Mouse (Mus musculus) spleen, adult 2 months (tissue): ENCODE measurements around the gene Gsdme. TPM values are rescaled to one million over a fixed set of nuclear protein-coding genes. Genes with fewer than 3 reads are reported as not detected.

Experiments
- DNase-seq, 2 experiments: peaks; one replicate each; pipeline versions ENCODE4 v3.0.0 to v3.0.0-alpha.2; 2012 to 2021; ENCODE audit warnings: low spot score in 2 of 2, low read depth in 1 of 2
- H3K27ac ChIP-seq: fragments of 200-500 bp; 2 replicates; pipeline ENCODE4 v1.5.1; 2012; ENCODE audit warnings: low read length, inconsistent platforms; ENCODE audit not compliant: insufficient read depth
- H3K27me3 ChIP-seq: fragments of 200-500 bp; 2 replicates; pipeline ENCODE4 v1.6.1; 2012; ENCODE audit warnings: mild to moderate bottlenecking, moderate library complexity, low read length, inconsistent platforms; ENCODE audit not compliant: control insufficient read depth, insufficient read depth
- H3K36me3 ChIP-seq: fragments of 200-500 bp; 2 replicates; pipeline ENCODE4 v1.6.1; 2012; ENCODE audit warnings: mild to moderate bottlenecking, low read length, inconsistent platforms; ENCODE audit not compliant: control insufficient read depth, insufficient read depth
- H3K4me1 ChIP-seq: fragments of 200-500 bp; 2 replicates; pipeline ENCODE4 v1.6.1; 2011; ENCODE audit warnings: inconsistent platforms; ENCODE audit not compliant: control insufficient read depth, insufficient read depth, insufficient read length
- H3K4me3 ChIP-seq: fragments of 200-500 bp; 2 replicates; pipeline ENCODE4 v1.5.1; 2011; ENCODE audit warnings: mild to moderate bottlenecking, inconsistent platforms; ENCODE audit not compliant: insufficient read depth, insufficient read length; ENCODE audit errors: extremely low read depth
- CTCF ChIP-seq: fragments of 200-500 bp; IDR thresholded peaks from 2 replicates; pipeline ENCODE4 v1.5.1; 2011; ENCODE audit warnings: mild to moderate bottlenecking, inconsistent platforms; ENCODE audit not compliant: insufficient read depth, insufficient read length, insufficient replicate concordance; ENCODE audit errors: extremely low read depth
- POLR2A ChIP-seq: fragments of 200-500 bp; IDR thresholded peaks from 2 replicates; pipeline ENCODE4 v1.6.1; 2011; ENCODE audit warnings: low read depth, low read length, inconsistent platforms
- WGBS: fragments of 180-500 bp; shearing (Covaris S2); methylation state at CpG from one replicate; pipeline ENCODE4 v1.1.7; 2018; 5-methylcytosine and 5-hydroxymethylcytosine counted together
- polyA plus RNA-seq: library from polyadenylated mRNA; depleted of rRNA; stranded (reverse); fragments of >200 nt; gene quantifications from 2 replicates; pipeline ENCODE4 v1.2.3, GENCODE M21; 2012

Gene Gsdme
- polyA plus RNA-seq, 1 experiment = 0.84 TPM

- TF ChIP-seq CTCF (no peak), POLR2A (no peak)
- Histone ChIP-seq H3K4me3 (no peak overlapping the region), H3K4me1 (peaks cover 5% of the 10 kb centered on the region; the same call in 1 of the 2 replicates), H3K27ac (no peak overlapping the region), H3K27me3 (no peaks in the 10 kb centered on the region), H3K36me3 (no peaks in the 10 kb centered on the region)
- 76% methylated on average over 7 of the region's 7 CpGs for WGBS
- no peak for DNase-seq
Measured at GRCm38 (mm10) chr6:50299071-50299470, 35.4 kb upstream of the Gsdme start.

DNA sequence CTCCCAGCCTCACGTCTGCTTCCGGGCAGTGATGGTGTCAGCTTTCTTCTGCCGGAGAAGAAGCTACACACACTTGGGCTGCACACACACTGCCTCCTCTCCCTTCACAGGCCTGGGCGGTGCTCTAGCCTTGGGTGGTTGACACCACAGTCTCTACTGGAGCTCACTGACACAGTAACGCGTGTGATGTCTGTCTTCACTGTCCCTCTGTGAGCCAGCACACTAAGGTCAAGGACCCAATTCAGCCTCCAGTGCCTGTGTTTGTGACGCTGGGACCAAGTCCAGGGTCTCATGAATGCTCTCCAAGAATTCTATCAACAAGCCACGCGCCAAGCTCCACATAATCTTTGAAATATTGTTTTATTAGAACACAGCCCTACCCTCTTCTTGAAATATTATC is 34.0 kb upstream of the Gsdme start:
- WGBS = 93% methylated on average over 9 of the region's 9 CpGs
- no peaks in the 10 kb centered on the region for H3K36me3 ChIP-seq
- no peak for TF ChIP-seq POLR2A
- no peak for TF ChIP-seq CTCF
- H3K27ac ChIP-seq = no peak overlapping the region
- H3K27me3 ChIP-seq = no peaks in the 10 kb centered on the region
- no peak for DNase-seq
- no peaks in the 10 kb centered on the region for H3K4me1 ChIP-seq
- H3K4me3 ChIP-seq = no peak overlapping the region

GRCm38 (mm10) chr6:50295136-50295535 is 31.5 kb upstream of the Gsdme start:
- Histone ChIP-seq H3K27me3 (no peaks in the 10 kb centered on the region), H3K4me3 (no peak overlapping the region), H3K4me1 (no peaks in the 10 kb centered on the region), H3K27ac (no peak overlapping the region), H3K36me3 (no peaks in the 10 kb centered on the region)
- 67% methylated on average over 10 of the region's 10 CpGs for WGBS
- no peak for TF ChIP-seq POLR2A
- TF ChIP-seq CTCF = no peak
- DNase-seq = no peak

GRCm38 (mm10) chr6:50294128-50294527 is 30.5 kb upstream of the Gsdme start:
- Histone ChIP-seq H3K36me3 (no peaks in the 10 kb centered on the region), H3K4me3 (no peak overlapping the region), H3K4me1 (no peaks in the 10 kb centered on the region), H3K27me3 (no peaks in the 10 kb centered on the region), H3K27ac (no peak overlapping the region)
- WGBS = 22% methylated on average over 1 of the region's 1 CpGs
- TF ChIP-seq POLR2A (no peak), CTCF (peak; percentile 52; the same call in 1 of the 2 replicates)
- peak; percentile 63 to 67 for DNase-seq

GRCm38 (mm10) chr6:50291650-50292049 is 28.0 kb upstream of the Gsdme start:
- TF ChIP-seq POLR2A (no peak), CTCF (no peak)
- H3K4me1 ChIP-seq = no peaks in the 10 kb centered on the region
- H3K27me3 ChIP-seq = no peaks in the 10 kb centered on the region
- H3K4me3 ChIP-seq = no peak overlapping the region
- WGBS = 16% methylated on average over 4 of the region's 4 CpGs
- DNase-seq = no peak
- no peak overlapping the region for H3K27ac ChIP-seq
- no peaks in the 10 kb centered on the region for H3K36me3 ChIP-seq

- H3K4me1 ChIP-seq = no peaks in the 10 kb centered on the region
- no peaks in the 10 kb centered on the region for H3K36me3 ChIP-seq
- H3K4me3 ChIP-seq = no peak overlapping the region
- DNase-seq = no peak
- no peak overlapping the region for H3K27ac ChIP-seq
- no peak for TF ChIP-seq CTCF
- TF ChIP-seq POLR2A = no peak
- 89% methylated on average over 3 of the region's 3 CpGs for WGBS
- H3K27me3 ChIP-seq = no peaks in the 10 kb centered on the region
Measured at GRCm38 (mm10) chr6:50286881-50287280, 23.2 kb upstream of the Gsdme start.

- 91% methylated on average over 7 of the region's 7 CpGs for WGBS
Measured at GRCm38 (mm10) chr6:50279642-50280041, 16.0 kb upstream of the Gsdme start.

More at GRCm38 (mm10) chr6:50279642-50280041, 16.0 kb upstream of the Gsdme start:
- no peaks in the 10 kb centered on the region for H3K4me1 ChIP-seq
- H3K4me3 ChIP-seq = no peak overlapping the region
- TF ChIP-seq POLR2A = no peak
- H3K36me3 ChIP-seq = no peaks in the 10 kb centered on the region
- H3K27ac ChIP-seq = no peak overlapping the region
- H3K27me3 ChIP-seq = no peaks in the 10 kb centered on the region
- DNase-seq = no peak
